Mouse (Mus musculus) frontal cortex, postnatal 36 days (tissue): ENCODE results near the gene Foxk2.
A peak's percentile ranks its signal among the peaks of the same experiment; 100 is the strongest.

Source experiments
- DNase-seq, 2 experiments: peaks; one replicate each; pipeline ENCODE4 v3.0.0; 2022; ENCODE audit warnings: low spot score in 2 of 2

Foxk2 gene

DNA sequence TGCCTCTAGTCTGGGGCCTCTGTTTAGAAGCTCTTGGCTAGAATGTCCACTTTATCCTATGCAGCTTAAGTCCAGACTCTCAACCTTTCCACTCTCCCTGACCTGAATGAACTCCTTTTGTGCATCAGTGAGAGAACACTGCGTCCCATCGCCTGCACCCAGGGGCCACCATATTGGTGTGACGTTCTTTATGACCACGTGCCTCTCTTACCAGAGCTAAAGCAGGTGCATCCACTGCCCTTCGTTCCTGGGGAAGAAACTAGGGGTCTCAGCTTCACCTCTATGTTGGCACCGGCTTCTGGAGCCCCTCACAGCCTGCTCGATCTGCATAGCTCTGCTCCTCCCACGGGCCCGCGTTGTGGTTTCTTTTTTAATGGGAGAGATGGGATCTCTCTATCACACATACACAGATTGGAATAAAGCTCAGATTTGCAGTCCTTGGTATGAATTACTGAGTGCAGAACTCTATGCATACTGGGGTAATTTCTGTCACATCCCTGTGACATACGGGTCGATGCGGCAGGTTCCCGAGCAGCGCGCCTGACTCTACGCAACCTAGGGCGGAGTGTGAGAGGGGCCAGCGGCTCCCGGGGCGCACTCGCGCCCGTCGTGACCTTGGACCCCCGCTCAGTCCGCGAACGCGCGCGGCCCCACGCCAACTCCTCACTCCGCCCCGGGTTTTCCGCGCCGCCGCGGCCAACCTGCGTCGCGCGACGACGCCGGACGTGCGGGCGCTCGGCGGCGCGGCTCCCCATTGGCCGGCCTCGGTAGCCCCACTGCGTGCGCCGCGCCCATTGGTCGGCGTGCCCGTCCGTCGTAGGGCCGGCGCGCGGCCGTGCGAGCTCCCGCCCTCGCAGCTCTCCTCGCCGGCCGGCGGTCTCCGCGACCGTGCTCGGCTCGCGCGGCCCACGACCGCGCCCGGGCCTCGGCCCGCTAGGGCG is at the start of gene Foxk2:
Gene Foxk2, plus strand, starts transcription at position 831 of the 941 bp plus-strand sequence.
- peak; percentile 84 to 86 for DNase-seq

DNA sequence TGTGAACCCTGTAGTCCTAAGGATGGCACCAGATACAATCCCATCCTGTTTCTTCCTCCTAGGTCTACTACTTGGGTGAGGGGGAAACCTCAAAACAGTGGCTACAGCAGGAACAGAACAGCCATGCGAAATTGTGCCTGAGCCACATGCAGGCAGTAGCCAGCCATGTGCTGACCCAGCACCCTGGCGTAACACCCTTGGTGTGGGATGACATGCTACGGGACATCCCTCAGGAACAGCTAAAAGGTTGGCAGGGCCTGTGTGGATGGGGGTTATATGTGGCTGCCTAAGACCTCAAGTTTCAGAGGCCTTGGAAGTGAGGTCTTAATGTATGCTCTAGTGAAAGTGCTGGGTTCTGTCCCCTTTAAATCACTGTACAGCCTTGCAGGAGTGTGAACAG is 43.0 kb upstream of the Foxk2 start:
- no peak for DNase-seq

DNA sequence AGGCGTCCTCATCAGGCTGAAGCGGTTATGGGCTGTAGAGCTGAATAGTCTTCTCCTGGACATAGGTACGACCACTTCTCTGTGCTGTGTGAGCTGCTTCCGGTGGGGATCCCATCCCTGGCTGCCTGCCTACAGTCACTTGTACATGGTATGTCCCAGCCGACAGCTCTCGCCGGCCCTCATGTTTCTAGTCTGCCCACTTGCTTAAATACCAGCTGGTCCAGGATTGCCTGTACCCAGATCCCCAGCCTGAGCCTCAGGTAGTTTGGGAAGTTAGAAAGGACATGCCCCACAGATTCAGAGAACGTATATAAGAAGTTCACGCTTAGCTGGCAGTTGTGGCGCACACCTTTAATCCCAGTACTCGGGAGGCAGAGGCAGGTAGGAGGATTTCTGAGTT is 40.0 kb upstream of the Foxk2 start:
- DNase-seq: no peak

GRCm38 (mm10) chr11:121220771-121221170 is 39.0 kb upstream of the Foxk2 start:
- DNase-seq: no peak

DNA sequence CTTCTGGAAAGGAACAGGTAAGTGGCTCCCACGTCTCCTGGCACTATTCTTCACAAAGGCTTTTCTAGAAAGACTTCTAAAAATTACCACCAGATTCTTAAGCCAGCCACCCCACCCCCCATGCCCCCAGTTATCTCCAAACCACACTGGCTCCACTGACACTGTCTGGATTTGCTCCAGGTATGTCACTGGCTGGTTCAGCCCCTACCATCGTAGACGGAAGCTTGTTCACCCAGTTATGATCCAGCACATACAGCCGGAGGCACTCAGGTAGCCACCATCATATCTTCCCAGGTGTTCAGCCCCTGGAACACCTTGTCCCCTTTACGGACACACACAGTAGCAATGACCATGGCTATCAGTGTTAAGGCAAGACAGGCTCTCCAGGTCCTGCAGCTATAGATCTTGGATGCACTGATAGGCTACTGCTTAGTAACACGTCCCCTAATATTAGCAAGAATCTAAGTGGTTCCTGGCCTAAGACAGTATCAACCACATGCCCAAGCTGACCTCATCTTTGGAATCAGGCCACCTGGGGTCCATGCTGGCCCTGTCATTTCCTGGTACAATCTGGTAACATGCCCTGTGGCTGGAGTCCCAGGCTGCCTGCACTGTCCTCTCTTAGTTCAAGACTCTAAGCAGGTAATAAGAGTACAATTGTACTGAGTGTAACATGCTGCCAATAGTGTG is 38.3 kb upstream of the Foxk2 start:
- no peak for DNase-seq

- DNase-seq: no peak
These were observed 31.4 kb upstream of the Foxk2 start for GRCm38 (mm10) chr11:121228129-121229017.

- DNase-seq: peak; percentile 71 to 76
These were observed 30.8 kb upstream of the Foxk2 start, which contains the start of gene Cybc1 for GRCm38 (mm10) chr11:121229018-121229439. Cybc1 (minus strand) TSS chr11:121229322.

- no peak for DNase-seq
These were observed 28.6 kb upstream of the Foxk2 start for GRCm38 (mm10) chr11:121231191-121231590.

GRCm38 (mm10) chr11:121231628-121232291 is 28.0 kb upstream of the Foxk2 start:
- DNase-seq: no peak

GRCm38 (mm10) chr11:121232706-121233105 is 27.1 kb upstream of the Foxk2 start:
- no peak for DNase-seq

- no peak for DNase-seq
These were observed 24.1 kb upstream of the Foxk2 start for GRCm38 (mm10) chr11:121235475-121236238.

DNA sequence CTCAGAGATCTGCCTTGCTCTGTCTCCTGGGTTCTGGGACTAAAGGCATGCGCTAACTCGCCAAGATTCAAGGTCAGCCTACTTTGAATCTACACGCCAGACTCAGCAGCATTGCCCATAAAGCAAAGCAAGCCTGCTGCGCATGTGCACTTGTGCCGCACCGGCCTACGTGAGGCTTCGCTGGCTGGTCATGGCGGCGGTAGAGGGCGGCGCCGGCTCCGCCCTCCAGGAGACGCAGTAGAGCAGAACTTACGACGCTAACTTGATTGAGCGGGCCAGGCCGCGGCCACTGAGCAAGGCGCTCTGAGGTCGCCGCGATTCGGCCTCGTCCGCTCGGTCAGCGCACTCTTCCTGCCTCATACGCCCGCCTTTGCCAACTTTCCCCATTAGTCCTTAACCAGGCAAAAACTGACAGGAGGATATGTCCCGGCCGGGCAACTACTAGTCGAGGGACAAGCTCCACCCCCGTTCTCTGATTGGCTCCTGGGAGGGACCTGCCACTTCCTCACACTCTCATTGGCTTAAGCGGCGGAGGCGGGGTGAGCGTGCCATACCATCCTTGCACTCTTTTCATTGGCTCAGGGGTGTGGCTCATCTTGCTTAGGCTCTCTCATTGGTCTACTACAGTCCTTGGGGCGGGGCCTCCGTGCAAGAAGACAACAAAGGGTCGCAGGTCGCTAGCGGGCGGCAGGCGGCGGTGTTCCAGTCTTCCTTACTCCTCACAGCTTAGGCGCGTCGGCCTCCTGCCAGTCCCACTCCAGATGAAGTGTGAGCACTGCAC is 23.0 kb upstream of the Foxk2 start, which contains the start of gene Narf:
Gene Narf, plus strand, starts transcription at position 690 of the 781 bp plus-strand sequence.
- DNase-seq: peak; percentile 99

- DNase-seq: no peak
These were observed 22.3 kb upstream of the Foxk2 start for GRCm38 (mm10) chr11:121237345-121238128.

DNA sequence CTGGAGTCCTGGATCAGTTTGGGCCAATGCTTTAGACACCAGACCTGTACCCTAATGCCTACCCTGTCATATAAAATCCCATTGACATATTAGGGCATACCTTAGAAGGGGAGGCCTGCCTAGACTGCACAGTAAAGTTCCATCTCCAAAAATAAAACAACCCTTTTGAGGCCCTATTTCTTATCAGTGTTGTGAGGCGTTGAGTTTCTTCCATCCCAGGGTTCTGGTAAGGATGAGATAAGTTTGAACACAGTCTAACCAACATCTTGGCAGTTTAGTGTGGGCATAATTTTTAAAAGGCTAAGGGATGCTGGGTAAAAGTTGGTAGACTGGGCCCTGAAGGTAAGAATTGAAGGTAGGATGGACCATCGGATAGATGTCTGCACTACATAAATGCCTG is 20.1 kb upstream of the Foxk2 start:
- no peak for DNase-seq

DNA sequence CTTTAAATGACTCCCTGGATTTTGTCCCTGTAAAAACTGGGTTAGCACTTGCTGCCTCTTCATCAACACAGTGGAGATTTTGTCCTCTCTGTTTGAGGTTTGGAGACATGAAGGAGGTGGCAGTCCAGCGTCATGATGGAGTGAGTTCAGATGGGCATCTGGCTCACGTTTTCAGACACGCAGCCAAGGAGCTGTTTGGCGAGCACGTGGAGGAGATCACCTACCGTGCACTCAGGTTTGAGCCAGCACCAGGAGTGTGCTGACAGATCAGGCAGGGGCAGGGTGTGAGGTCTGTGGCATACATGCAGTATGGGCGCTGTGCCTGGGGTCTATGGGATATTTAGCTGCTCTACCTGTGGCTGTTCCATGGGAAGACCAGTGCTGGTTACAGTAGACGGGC is 9.6 kb upstream of the Foxk2 start:
- DNase-seq: no peak

DNA sequence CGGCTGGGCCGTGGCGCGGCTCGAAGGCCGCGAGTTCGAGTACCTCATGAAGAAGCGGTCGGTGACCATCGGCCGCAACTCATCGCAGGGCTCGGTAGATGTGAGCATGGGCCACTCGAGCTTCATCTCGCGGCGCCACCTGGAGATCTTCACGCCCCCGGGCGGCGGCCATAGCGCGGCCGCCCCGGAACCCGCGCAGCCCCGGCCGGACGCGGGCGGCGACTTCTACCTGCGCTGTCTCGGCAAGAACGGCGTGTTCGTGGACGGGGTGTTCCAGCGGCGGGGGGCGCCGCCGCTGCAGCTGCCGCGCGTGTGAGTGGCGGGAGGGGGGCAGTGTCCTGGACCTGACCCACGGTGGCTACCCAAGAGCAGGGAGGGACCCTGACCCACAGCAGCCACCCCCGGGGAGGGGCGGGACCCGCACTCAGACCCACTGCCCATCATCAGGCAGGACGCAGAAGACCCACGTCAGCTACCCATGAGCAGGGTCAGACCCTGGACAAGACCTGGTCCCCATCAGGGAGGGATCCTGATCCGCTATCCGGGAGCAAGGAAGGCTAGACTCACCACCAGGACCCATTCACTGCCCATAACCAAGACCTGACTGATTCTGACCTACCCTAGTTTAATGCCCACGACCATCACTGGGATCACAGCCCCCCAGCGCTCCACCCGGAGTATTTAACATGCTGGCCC is 569 bp downstream of the Foxk2 start:
- peak in 1 of 2 experiments; percentile 13 for DNase-seq

DNA sequence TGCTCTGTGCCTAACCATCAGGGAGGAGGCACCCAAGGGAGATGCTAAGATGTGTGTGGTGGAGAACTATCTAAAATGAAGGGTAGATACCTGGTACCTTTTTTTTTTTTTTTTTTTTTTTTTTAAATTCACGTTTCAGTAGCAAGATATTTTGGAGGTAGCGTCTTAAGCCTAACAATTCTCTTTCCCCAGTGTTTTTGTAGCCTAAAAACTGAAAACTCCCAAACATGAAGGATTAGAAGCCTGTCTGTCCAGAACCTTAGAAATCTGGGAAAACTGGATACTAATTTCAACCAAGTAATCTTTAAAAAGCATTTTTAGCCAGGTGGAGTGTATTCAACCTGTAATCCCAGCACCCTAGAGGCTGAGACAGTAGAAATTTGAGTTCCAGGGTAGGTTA is 1.3 kb downstream of the Foxk2 start:
- no peak for DNase-seq

DNA sequence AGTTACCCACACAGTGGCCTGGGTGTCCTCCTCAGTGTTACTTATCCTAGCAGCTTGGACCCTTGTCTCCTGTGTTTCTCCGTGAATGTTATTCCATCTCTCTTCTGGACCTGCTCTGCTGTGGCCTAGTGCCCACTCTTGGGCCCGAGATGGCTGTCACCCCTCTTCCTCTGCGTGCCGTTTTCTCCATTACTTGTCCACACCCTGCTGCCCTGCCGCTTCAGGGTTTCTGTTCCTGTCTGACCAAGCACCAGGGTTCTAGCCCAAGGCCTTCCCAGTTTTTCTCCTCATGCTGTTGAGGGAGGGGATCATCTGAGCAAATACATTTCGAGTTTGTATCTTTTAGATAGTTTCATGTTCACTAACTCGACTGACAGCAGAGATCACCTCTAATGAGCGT is 17.7 kb downstream of the Foxk2 start:
- no peak for DNase-seq
